Mouse (Mus musculus): ENCODE data around the gene Tfap2c. TPM values are rescaled to one million over a fixed set of nuclear protein-coding genes. Genes with fewer than 3 reads are reported as not detected.

Gene Tfap2c
- polyA plus RNA-seq, 1 experiment, result not detected

GRCm38 (mm10) chr2:172510899-172511298, 38.5 kb upstream of the Tfap2c start:
- WGBS, result 58% methylated on average over 3 of the region's 3 CpGs

GRCm38 (mm10) chr2:172516407-172516992, 32.9 kb upstream of the Tfap2c start:
- H3K27ac ChIP-seq (ENCODE audit: insufficient read depth, low read length), result no peak overlapping the region
- TF ChIP-seq POLR2A (IDR thresholded peaks at IDR 0.05; ENCODE audit: low read depth, low read length), result no peak
- DNase-seq (ENCODE audit: low read depth in 1 of 2, low spot score in 2 of 2), result no peak
- H3K36me3 ChIP-seq (ENCODE audit: control insufficient read depth, insufficient read depth, low read length), result no peaks in the 10 kb centered on the region
- WGBS, result 36% methylated on average over 11 of the region's 11 CpGs
- no peaks in the 10 kb centered on the region for H3K4me1 ChIP-seq (ENCODE audit: control insufficient read depth, insufficient read depth, insufficient read length)
- no peaks in the 10 kb centered on the region for H3K27me3 ChIP-seq (ENCODE audit: control insufficient read depth, insufficient read depth, low read length)
- H3K4me3 ChIP-seq (ENCODE audit: extremely low read depth, insufficient read depth, insufficient read length), result no peak overlapping the region

More at GRCm38 (mm10) chr2:172510899-172511298, 38.5 kb upstream of the Tfap2c start:
- TF ChIP-seq CTCF (IDR thresholded peaks at IDR 0.05; ENCODE audit: extremely low read depth, insufficient read depth, insufficient read length, insufficient replicate concordance) (no peak), POLR2A (IDR thresholded peaks at IDR 0.05; ENCODE audit: low read depth, low read length) (no peak)
- no peaks in the 10 kb centered on the region for H3K27me3 ChIP-seq (ENCODE audit: control insufficient read depth, insufficient read depth, low read length)
- H3K4me3 ChIP-seq (ENCODE audit: extremely low read depth, insufficient read depth, insufficient read length), result no peak overlapping the region
- no peaks in the 10 kb centered on the region for H3K36me3 ChIP-seq (ENCODE audit: control insufficient read depth, insufficient read depth, low read length)
- no peak for DNase-seq (ENCODE audit: low read depth in 1 of 2, low spot score in 2 of 2)
- no peaks in the 10 kb centered on the region for H3K4me1 ChIP-seq (ENCODE audit: control insufficient read depth, insufficient read depth, insufficient read length)
- H3K27ac ChIP-seq (ENCODE audit: insufficient read depth, low read length), result no peak overlapping the region

GRCm38 (mm10) chr2:172520616-172521371, 28.6 kb upstream of the Tfap2c start:
- no peak for TF ChIP-seq CTCF (IDR thresholded peaks at IDR 0.05; ENCODE audit: extremely low read depth, insufficient read depth, insufficient read length, insufficient replicate concordance)
- TF ChIP-seq POLR2A (IDR thresholded peaks at IDR 0.05; ENCODE audit: low read depth, low read length), result no peak
- Histone ChIP-seq H3K4me3 (ENCODE audit: extremely low read depth, insufficient read depth, insufficient read length) (no peak overlapping the region), H3K27me3 (ENCODE audit: control insufficient read depth, insufficient read depth, low read length) (no peaks in the 10 kb centered on the region), H3K27ac (ENCODE audit: insufficient read depth, low read length) (no peak overlapping the region), H3K36me3 (ENCODE audit: control insufficient read depth, insufficient read depth, low read length) (no peaks in the 10 kb centered on the region), H3K4me1 (ENCODE audit: control insufficient read depth, insufficient read depth, insufficient read length) (no peaks in the 10 kb centered on the region)
- WGBS, result 86% methylated on average over 9 of the region's 9 CpGs
- DNase-seq (ENCODE audit: low read depth in 1 of 2, low spot score in 2 of 2), result no peak

GRCm38 (mm10) chr2:172522528-172522927, 26.9 kb upstream of the Tfap2c start:
- no peaks in the 10 kb centered on the region for H3K4me1 ChIP-seq (ENCODE audit: control insufficient read depth, insufficient read depth, insufficient read length)
- no peaks in the 10 kb centered on the region for H3K27me3 ChIP-seq (ENCODE audit: control insufficient read depth, insufficient read depth, low read length)
- DNase-seq (ENCODE audit: low read depth in 1 of 2, low spot score in 2 of 2), result no peak
- H3K36me3 ChIP-seq (ENCODE audit: control insufficient read depth, insufficient read depth, low read length), result no peaks in the 10 kb centered on the region
- no peak for TF ChIP-seq POLR2A (IDR thresholded peaks at IDR 0.05; ENCODE audit: low read depth, low read length)
- no peak for TF ChIP-seq CTCF (IDR thresholded peaks at IDR 0.05; ENCODE audit: extremely low read depth, insufficient read depth, insufficient read length, insufficient replicate concordance)
- no peak overlapping the region for H3K27ac ChIP-seq (ENCODE audit: insufficient read depth, low read length)
- 79% methylated on average over 12 of the region's 12 CpGs for WGBS
- H3K4me3 ChIP-seq (ENCODE audit: extremely low read depth, insufficient read depth, insufficient read length), result no peak overlapping the region

- H3K27me3 ChIP-seq (ENCODE audit: control insufficient read depth, insufficient read depth, low read length), result no peaks in the 10 kb centered on the region
- H3K36me3 ChIP-seq (ENCODE audit: control insufficient read depth, insufficient read depth, low read length), result no peaks in the 10 kb centered on the region
- H3K4me1 ChIP-seq (ENCODE audit: control insufficient read depth, insufficient read depth, insufficient read length), result no peaks in the 10 kb centered on the region
- DNase-seq (ENCODE audit: low read depth in 1 of 2, low spot score in 2 of 2), result no peak
- no peak for TF ChIP-seq POLR2A (IDR thresholded peaks at IDR 0.05; ENCODE audit: low read depth, low read length)
- no peak for TF ChIP-seq CTCF (IDR thresholded peaks at IDR 0.05; ENCODE audit: extremely low read depth, insufficient read depth, insufficient read length, insufficient replicate concordance)
- WGBS, result 86% methylated on average over 8 of the region's 8 CpGs
- no peak overlapping the region for H3K27ac ChIP-seq (ENCODE audit: insufficient read depth, low read length)
- no peak overlapping the region for H3K4me3 ChIP-seq (ENCODE audit: extremely low read depth, insufficient read depth, insufficient read length)
These were observed 22.2 kb upstream of the Tfap2c start for GRCm38 (mm10) chr2:172527175-172527574.

GRCm38 (mm10) chr2:172543987-172544386, 5.4 kb upstream of the Tfap2c start:
- no peak for DNase-seq (ENCODE audit: low read depth in 1 of 2, low spot score in 2 of 2)
- no peaks in the 10 kb centered on the region for H3K36me3 ChIP-seq (ENCODE audit: control insufficient read depth, insufficient read depth, low read length)
- H3K27me3 ChIP-seq (ENCODE audit: control insufficient read depth, insufficient read depth, low read length), result peaks cover 22% of the 10 kb centered on the region
- 46% methylated on average over 4 of the region's 4 CpGs for WGBS
- no peak overlapping the region for H3K4me3 ChIP-seq (ENCODE audit: extremely low read depth, insufficient read depth, insufficient read length)
- TF ChIP-seq CTCF (IDR thresholded peaks at IDR 0.05; ENCODE audit: extremely low read depth, insufficient read depth, insufficient read length, insufficient replicate concordance) (no peak), POLR2A (IDR thresholded peaks at IDR 0.05; ENCODE audit: low read depth, low read length) (no peak)
- no peaks in the 10 kb centered on the region for H3K4me1 ChIP-seq (ENCODE audit: control insufficient read depth, insufficient read depth, insufficient read length)
- H3K27ac ChIP-seq (ENCODE audit: insufficient read depth, low read length), result no peak overlapping the region

- no peak overlapping the region for H3K4me3 ChIP-seq (ENCODE audit: extremely low read depth, insufficient read depth, insufficient read length)
- no peak overlapping the region for H3K27ac ChIP-seq (ENCODE audit: insufficient read depth, low read length)
- 11% methylated on average over 6 of the region's 6 CpGs for WGBS
- no peaks in the 10 kb centered on the region for H3K36me3 ChIP-seq (ENCODE audit: control insufficient read depth, insufficient read depth, low read length)
- H3K4me1 ChIP-seq (ENCODE audit: control insufficient read depth, insufficient read depth, insufficient read length), result peaks cover 2% of the 10 kb centered on the region; the same call in 1 of the 2 replicates
- TF ChIP-seq POLR2A (IDR thresholded peaks at IDR 0.05; ENCODE audit: low read depth, low read length) (no peak), CTCF (IDR thresholded peaks at IDR 0.05; ENCODE audit: extremely low read depth, insufficient read depth, insufficient read length, insufficient replicate concordance) (no peak)
- no peak for DNase-seq (ENCODE audit: low read depth in 1 of 2, low spot score in 2 of 2)
- H3K27me3 ChIP-seq (ENCODE audit: control insufficient read depth, insufficient read depth, low read length), result peaks cover 27% of the 10 kb centered on the region
These were observed 4.7 kb upstream of the Tfap2c start for GRCm38 (mm10) chr2:172544601-172545127.

Measured in spleen, adult 2 months (tissue).